Mouse (Mus musculus): ENCODE data around the gene Pttg1. TPM values are rescaled to one million over a fixed set of nuclear protein-coding genes. Genes with fewer than 3 reads are reported as not detected.

Pttg1 gene
- total RNA-seq (2021): 10 to 100 TPM; 12.5 to 14.0 TPM

DNA sequence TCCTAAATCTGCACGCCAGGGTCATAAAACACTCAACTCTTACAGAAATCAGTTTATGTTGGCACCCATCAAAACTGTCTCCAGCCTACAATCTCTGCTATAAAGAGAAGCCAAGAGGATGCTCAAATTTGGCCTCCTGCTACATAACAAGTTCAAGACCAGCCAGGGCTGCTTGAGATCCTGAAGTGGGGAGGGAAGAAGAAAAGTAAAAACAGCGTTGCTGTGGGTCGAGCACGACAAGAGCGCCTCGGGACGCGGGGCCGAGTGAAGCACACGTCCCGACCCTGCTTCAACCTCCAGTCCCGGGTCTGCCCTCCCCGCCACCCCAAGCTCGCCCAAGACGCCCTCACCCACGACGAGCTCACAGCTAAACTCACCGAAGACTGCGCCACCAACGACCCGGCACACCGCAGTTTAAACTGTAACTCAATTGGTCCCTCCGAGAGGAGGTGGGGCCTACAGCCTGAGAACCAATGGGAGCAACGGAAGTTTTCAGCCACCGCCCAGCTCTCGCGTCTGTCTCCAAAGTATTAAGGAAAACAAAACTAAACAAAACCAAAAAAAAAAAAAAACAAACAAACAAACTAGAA, at the start of gene Pttg1:
Gene Pttg1 (minus strand): TSS at position 428 of the 590 bp plus-strand sequence.
- intact Hi-C loops (cut with DNase I): no loop called here
- DNase-seq: peak; percentile 70

DNA sequence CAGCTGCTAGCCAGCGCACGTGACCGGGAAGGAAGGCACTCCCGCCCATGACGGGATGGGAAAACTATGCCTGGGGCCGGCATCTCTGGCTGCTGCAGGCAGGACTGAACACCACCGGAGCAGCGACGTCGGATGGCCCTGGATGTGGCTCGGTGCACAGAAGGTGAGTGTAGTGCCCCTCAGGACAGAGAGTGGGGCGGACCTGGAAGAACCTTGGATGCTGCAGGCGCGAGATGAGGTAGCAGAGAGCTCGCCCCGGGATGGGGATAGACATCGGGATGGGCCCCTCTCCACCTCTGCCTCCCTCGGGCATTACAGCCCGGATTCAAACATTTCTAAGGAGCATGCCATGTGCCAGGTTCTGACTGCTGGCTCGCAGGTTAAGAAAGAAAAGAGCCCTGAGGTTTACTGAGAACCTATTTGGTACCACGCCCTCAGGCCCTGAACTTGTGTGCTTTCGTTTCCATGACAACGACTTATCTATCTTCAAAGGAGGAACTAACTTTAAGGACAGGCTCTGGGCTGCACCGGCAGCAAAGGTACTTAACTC, 48.2 kb upstream of the Pttg1 start, which contains the start of gene C1qtnf2:
Gene C1qtnf2 (plus strand): TSS at position 52 of the 550 bp plus-strand sequence.
- peak; percentile 17 for DNase-seq
- intact Hi-C loops (cut with DNase I): no loop called here

GRCm38 (mm10) chr11:43473635-43474224, 47.7 kb upstream of the Pttg1 start:
- no peak for DNase-seq
- intact Hi-C loops (cut with DNase I): no loop called here

GRCm38 (mm10) chr11:43473115-43473514, 47.1 kb upstream of the Pttg1 start:
- intact Hi-C loops (cut with DNase I): no loop called here
- no peak for DNase-seq

DNA sequence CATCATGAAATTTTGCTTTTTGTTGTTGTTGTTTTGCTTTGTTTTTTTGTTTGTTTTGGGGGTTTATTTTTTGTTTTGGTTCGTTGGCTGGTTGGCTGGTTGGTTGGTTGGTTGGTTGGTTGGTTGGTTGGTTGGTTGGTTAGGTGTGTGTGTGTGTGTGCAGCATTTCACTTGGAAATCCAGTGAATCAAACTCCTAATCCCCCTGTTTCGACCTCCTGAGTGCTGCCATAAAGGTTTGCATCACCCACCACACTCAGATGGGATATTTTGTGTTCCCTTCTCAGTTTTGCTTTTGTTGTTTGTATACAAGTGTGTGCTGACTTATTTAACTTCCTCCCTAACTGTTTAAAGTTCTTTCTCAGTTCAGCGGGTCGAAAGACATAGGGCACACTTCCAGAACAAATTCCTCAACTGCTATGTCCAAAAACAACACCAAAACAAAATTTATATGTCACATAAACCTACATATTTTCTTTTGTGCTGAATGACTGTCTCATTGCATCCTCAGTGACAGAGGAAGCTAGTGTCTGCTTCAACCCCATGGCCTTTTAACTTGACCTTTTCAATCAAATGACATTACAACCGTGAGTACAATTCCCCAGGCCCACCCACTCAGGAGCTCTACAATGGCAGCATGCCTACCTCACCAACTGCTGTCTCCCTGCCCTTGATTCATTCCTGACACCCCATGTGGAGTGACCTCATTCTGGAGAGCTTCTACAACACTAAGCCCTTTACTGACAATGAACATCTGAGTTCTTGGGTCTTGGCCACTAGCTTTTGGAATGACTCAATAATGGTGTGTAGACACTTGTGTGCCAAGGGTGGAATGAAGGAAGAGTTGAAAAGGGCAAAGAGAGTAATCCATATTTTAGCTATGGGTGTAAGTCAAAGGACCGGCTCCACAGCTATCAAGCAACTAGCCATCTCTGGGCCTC, 45.1 kb upstream of the Pttg1 start:
- no peak for DNase-seq
- intact Hi-C loops (cut with DNase I): no loop called here

- DNase-seq: no peak
- intact Hi-C loops (cut with DNase I): no loop called here
These were observed 44.1 kb upstream of the Pttg1 start for GRCm38 (mm10) chr11:43470118-43470517.

- intact Hi-C loops (cut with DNase I): no loop called here
- no peak for DNase-seq
These were observed 37.2 kb upstream of the Pttg1 start for GRCm38 (mm10) chr11:43463204-43463603.

DNA sequence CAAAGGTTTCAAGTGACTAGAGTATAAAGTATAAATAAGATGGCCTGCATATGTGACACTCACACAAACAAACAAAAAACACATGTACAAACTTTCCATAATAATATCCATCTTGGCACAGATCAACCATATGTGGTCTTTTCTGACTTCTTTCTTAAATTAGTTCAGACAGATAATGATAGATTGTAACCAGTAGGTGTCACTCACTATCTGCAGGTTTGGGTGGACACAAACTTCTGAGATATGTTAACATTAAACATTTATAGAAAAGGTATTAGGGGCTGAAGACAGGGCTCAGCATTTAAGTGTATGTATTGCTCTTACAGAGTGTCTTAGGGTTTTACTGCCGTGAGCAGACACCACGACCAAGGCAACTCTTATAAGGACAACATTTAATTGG, 26.2 kb upstream of the Pttg1 start:
- no peak for DNase-seq
- intact Hi-C loops (cut with DNase I): no loop called here

DNA sequence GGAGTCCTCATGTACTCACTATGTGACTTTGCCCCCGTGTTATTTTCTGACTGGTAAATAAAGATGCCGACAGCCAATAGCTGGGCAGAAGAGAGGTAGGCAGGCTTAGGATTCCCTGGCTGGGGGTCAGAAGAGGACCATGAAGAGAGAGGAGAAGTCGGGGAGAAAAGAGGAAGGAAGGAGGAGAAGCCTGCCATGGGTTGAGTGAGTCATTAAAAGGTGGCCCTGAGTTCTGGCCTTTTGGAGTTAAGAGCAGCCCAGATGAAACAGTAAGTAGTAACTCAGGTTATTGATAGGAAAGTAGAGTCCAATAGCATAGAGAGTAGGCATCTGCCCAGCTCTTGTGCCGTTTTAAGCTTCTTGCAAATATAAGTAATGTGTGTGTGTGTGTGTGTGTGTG, 25.3 kb upstream of the Pttg1 start:
- no peak for DNase-seq
- intact Hi-C loops (cut with DNase I): no loop called here

GRCm38 (mm10) chr11:43449916-43450315, 23.9 kb upstream of the Pttg1 start:
- intact Hi-C loops (cut with DNase I): no loop called here
- DNase-seq: no peak

DNA sequence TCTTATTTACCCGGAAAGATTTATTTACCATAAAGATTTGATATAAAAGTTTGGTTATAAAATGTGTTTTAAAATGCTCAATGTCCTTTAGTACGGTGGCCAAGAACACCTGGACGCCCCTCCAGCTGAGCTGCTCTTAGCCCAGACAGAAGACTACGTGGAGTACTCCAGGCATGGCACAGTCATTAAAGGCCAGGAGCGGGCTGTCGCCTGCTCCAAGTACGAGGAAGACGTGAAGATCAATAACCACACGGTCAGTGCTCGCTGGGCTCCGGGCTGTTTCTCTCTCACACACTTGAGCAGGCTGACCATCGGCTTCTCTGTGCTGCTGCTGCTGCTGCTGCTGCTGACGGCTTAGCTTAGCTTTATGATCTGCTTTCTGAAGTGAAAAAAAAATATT, 17.1 kb upstream of the Pttg1 start:
- no peak for DNase-seq
- intact Hi-C loops (cut with DNase I): no loop called here

GRCm38 (mm10) chr11:43441121-43441520, 15.1 kb upstream of the Pttg1 start:
- intact Hi-C loops (cut with DNase I): no loop called here
- DNase-seq: no peak

DNA sequence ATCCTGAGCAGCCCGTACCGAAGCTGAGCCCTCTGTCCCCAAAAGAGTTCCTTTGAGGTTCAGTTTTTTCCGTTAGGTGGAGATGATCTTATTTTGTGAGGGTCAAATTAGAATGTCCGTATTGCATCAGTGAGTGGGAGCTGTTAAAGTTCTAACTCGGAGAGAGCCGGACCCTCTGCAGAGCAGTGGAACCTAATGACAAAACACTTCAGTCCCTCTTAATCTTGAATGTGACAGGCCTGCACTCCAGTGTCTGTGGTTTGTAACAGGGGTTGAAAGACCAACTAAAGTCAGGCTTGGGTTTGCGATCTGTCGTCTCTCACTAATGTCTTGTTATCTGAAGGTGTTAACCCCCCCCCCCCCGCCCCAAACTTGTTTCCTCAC, 8.0 kb upstream of the Pttg1 start:
- intact Hi-C loops (cut with DNase I): no loop called here
- DNase-seq: no peak

DNA sequence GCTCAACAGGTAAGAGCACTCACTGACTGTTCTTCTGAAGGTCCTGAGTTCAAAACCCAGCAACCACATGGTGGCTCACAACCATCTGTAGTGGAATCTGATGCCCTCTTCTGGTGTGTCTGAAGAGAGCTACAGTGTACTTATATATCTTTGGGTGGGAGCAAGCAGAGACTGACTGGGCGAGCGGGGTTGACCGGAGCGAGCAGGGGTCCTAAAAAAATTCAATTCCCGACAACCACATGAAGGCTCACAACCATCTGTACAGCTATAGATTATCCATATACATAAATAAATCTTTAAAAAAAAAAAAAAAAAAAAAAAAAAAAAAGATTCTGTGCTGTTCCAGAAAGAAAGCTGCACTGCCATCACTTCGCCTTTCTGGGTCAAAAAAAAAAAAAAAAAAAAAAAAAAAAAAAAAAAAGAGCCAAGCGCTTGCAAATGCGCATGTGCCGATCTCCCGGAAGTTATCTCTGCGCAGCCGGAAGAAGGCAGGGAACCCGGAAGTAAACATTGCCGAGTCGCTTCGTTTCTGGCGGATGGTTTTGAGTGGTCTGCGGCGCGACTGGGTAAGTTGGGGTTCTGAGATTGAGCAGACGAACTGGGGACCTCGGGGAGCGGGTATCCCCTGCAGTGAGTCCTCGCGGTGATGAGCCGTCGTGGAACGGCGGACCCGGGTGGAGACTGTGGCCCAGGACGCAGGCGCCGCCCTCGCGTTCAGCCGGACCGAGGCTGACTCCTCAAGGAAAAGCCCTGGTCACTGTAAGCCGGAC, 7.4 kb upstream of the Pttg1 start, which contains the start of gene Slu7:
Gene Slu7 (plus strand): TSS at position 491 of the 770 bp plus-strand sequence.
- peak; percentile 75 for DNase-seq
- intact Hi-C loops (cut with DNase I): no loop called here

- intact Hi-C loops (cut with DNase I): no loop called here
- no peak for DNase-seq
These were observed 398 bp upstream of the Pttg1 start for GRCm38 (mm10) chr11:43426414-43426884.

GRCm38 (mm10) chr11:43425166-43425709, 813 bp downstream of the Pttg1 start:
- DNase-seq: no peak
- intact Hi-C loops (cut with DNase I): no loop called here

DNA sequence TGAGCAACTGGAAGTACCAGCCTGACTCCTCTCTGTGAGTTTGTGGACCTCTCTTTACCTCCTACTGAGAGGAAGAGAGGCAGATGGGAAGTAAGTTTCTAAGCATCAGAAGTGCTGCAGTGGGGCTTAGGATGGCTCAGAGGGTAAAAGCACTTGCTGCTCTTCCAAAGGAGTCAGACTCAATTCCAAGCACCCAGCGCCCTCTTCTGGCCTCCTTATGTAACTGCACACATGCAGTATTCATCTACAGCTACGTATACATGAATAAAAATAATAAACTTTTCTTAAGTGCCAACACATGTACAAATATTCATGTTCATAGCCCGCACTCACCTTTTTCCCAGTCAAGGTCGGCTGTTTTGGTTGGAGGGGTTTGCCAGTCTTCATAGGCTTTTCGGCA, 1.7 kb downstream of the Pttg1 start:
- intact Hi-C loops (cut with DNase I): no loop called here
- DNase-seq: no peak

- DNase-seq: no peak
- intact Hi-C loops (cut with DNase I): no loop called here
These were observed 8.8 kb downstream of the Pttg1 start for GRCm38 (mm10) chr11:43417201-43417600.

- intact Hi-C loops (cut with DNase I): no loop called here
- peak; percentile 78 for DNase-seq
These were observed 13.1 kb downstream of the Pttg1 start for GRCm38 (mm10) chr11:43412771-43413451.

GRCm38 (mm10) chr11:43411413-43411812, 14.6 kb downstream of the Pttg1 start:
- peak; percentile 64 for DNase-seq
- intact Hi-C loops (cut with DNase I): no loop called here
